Mouse (Mus musculus) left cerebral cortex, postnatal 25 days (tissue): ENCODE measurements around the gene Mccc2. TPM values are rescaled to one million over a fixed set of nuclear protein-coding genes. Genes with fewer than 3 reads are reported as not detected.
A peak's percentile ranks its signal among the peaks of the same experiment; 100 is the strongest.
"Not testable (repeated sequence)": the region's sequence is repeated elsewhere in the genome, so short reads cannot be mapped to it uniquely, and the experiment has no call there.

Experiments used
- DNase-seq, 2 experiments: peaks; one replicate each; pipeline ENCODE4 v3.0.0; 2022; ENCODE audit warnings: low spot score in 2 of 2, mixed read lengths in 1 of 2
- intact Hi-C: fragments of 180-260 bp; cut with DNase I; formaldehyde crosslinking; loops from one replicate; pipeline ENCODE4 v1.15.1; 2025
- total RNA-seq, 2 experiments: library from RNA; stranded (reverse); gene quantifications; 2 replicates each; pipeline ENCODE4 v1.2.3; 2021

Gene Mccc2
- 10 to 100 TPM; 19.0 to 20.3 TPM for total RNA-seq

DNA sequence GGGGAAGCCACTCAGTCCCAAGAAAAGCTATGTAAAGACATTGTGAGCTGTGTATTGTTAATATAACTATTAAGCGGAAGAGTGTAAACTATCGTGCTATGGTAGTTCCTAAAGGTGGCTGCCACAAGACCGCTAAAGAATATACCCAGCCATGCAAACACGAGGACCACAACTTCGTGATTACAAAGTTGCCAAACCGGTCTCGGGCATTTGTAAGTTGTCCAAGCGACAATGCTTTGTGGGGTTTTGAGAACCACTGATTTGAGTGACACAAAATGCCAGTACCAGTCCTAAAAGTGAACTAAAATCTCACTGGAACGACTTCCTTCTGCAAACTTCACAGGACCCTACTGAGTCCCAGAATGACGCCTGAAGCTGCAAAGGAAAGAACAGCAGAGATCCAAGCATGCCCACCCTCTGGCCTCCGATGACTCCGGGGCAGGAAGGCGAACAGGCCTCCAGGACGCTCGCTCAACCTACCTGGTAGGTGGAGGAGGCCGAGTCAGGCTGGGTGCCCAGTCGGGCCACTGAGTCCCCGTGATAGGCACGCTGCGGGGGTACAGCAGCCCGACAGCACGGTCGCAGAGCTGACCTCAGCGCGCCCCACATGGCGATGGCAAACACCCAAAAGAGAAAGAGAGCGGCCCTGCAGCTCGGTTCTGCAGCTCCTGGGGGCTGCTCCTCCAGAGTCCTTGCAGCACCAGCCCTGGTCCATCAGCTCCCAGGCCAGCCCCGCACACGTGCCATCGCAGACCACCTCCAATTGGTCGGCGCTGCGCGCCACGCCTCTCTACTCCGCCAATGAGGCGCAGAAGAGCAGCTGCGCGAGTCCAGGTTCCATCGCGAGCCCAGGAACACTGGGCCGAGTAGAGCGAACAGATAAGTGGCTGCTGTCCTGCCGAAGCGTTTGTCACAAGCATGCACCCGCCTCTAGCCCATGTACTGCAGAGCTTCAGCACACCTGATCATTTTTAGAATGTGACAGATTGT lies at the start of gene Mccc2:
TSS of gene Mccc2 (minus strand) at position 734 of the 990 bp plus-strand sequence.
- intact Hi-C loops: no loop called here
- peak; percentile 76 to 89 for DNase-seq

DNA sequence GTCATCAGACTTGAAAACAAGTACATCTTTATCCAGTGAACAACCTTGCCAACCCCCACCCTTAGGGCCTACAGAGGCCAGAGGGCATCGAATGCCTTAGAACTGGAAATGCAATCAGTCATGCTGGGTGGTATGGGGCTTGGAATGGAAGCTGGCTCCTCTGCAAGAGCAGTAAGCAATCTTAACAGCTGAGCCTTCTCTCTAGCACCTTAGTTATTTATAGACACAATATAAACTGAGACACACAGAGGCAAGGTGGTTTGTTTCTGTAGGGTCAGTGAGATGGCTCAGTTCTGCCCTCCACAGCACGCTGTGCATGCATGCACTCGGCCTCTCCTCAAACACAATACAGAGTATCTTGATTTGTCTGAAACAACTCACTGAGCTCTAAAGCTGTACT lies 48.5 kb upstream of the Mccc2 start:
- intact Hi-C loops: loop anchor here (10.0 kb wide), 1 partner anchor 411 kb away; no protein-coding TSS in a partner anchor
- DNase-seq: no peak

DNA sequence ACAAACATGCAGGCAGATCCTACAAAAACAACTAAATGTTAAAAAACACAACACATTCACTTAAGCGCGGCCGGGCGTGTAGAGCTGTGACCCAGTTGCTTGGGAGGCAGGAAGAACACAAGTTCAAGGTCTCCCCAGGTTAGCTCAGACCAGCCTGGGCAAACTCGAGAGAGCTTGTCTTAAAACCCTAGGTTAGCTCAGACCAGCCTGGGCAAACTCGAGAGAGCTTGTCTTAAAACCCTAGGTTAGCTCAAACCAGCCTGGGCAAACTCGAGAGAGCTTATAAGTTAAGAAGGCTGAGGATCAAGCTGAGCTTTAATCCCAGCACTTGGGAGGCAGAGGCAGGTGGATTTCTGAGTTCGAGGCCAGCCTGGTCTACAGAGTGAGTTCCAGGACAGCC lies 42.3 kb upstream of the Mccc2 start:
- DNase-seq: not testable (repeated sequence)
- intact Hi-C loops: loop anchor here (10.0 kb wide), 1 partner anchor 577 kb away; no protein-coding TSS in a partner anchor

- DNase-seq: no peak
- intact Hi-C loops: no loop called here
These were observed 10.6 kb upstream of the Mccc2 start for GRCm38 (mm10) chr13:100026013-100026412.

GRCm38 (mm10) chr13:100016891-100017290 lies 1.5 kb upstream of the Mccc2 start:
- intact Hi-C loops: no loop called here
- no peak for DNase-seq

DNA sequence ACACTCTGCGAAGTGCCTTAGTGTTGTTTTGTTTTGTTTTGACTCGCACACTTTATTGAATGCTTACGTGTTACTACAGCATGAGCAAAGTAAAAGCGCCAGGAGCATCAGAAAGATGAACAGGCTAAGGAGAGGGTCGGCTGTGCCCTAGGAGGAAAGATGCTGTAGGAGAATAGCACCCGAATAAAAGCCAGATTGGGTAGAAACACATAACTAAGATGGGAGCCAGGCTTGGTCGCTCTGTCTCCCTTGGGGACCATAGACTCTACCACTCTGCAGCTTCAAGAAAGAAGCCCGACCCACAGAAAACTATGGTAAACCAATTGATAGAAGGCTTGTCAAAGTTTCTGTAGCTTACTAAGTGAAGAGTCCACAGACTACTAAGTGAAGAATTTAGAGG lies 498 bp upstream of the Mccc2 start:
- DNase-seq: peak in 1 of 2 experiments; percentile 6
- intact Hi-C loops: no loop called here

GRCm38 (mm10) chr13:100005911-100006496 lies 9.4 kb downstream of the Mccc2 start:
- no peak for DNase-seq
- intact Hi-C loops: no loop called here

- DNase-seq: peak; percentile 69 to 87
- intact Hi-C loops: no loop called here
These were observed 13.6 kb downstream of the Mccc2 start for GRCm38 (mm10) chr13:100001790-100002196.

DNA sequence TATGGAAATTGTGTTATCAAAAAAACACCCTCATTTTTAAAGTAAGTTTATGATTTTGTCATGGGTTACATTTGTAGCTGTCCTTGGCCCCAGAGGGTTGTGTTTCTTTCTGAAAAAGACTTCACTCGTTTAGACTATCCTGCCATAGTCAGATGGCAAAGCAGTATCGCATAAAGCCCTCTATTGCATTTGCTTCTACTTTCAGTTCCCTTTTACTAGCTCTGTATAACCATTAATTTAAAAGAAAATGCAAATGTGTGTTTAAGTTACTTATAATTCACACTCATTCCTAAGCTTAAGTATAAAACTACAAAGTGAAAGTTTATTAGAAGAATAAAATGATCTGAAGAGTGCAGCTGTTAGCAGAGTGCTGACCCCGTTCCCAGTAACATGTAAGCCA lies 16.4 kb downstream of the Mccc2 start:
- intact Hi-C loops: loop anchor here (5.0 kb wide), 1 partner anchor 142 kb away; no protein-coding TSS in a partner anchor
- DNase-seq: no peak

DNA sequence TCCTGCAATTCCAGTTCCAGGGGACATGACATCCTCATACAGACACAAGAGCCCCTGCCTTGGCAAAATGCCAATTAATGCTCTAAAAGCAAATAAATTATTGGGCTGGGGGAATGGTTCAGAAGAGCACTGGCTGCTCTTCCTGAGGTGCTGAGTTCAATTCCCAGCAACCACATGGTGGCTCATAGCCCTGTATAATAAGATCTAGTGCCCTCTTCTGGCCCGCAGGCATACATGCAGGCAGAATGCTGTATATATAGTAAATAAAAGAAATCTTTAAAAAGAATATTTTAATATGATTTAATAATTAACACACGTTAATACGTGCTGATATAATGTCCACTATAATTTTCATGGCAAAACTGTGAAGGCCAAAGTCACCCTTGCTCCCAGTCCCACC lies 17.3 kb downstream of the Mccc2 start:
- intact Hi-C loops: loop anchor here (5.0 kb wide), 1 partner anchor 141 kb away; no protein-coding TSS in a partner anchor
- no peak for DNase-seq

GRCm38 (mm10) chr13:99989592-99989991 lies 25.8 kb downstream of the Mccc2 start:
- no peak for DNase-seq
- intact Hi-C loops: loop anchor here (10.0 kb wide), 1 partner anchor 635 kb away; no protein-coding TSS in a partner anchor

DNA sequence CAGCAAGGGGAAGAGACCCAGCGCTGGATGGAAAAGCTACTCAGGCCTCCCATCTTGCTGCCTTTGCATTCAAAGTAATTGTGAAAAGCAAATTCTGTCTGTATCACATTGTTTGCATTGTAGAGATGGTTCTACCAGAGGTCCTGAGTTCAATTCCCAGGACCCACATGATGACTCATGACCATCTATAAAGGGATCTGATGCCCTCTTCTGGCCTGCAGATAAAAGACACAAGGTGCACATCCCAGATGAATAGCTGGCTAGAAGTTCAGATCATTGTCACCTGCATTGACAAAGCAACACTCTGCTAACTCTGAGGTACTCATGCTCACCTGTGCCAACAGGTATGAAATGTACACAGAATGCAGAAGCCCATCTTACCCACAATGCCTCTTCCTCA lies 32.1 kb downstream of the Mccc2 start:
- no peak for DNase-seq
- intact Hi-C loops: loop anchor here (5.0 to 10.0 kb wide), 2 partner anchors 126 to 629 kb away; no protein-coding TSS in a partner anchor

DNA sequence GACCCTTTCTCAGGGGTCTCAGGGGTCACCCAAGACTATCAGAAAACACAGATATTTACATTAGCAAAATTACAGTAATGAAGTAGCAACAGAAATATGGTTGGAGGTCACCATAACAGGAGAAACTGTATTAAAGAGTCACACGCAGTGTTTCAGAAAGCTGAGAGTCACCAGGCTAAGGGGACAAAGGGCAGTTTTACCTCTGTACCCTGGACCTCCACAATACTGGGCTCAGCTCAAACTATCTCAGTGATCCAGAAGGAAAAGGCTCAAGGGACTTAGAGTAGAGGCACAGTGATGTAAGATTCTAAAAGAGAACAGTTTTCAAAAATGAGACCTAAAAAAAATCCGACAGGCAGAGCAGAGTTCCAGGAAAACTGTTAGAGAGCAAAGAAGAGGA lies 36.0 kb downstream of the Mccc2 start:
- peak in 1 of 2 experiments; percentile 37 for DNase-seq
- intact Hi-C loops: no loop called here

- intact Hi-C loops: no loop called here
- DNase-seq: no peak
These were observed 45.4 kb downstream of the Mccc2 start for GRCm38 (mm10) chr13:99970089-99970488.

DNA sequence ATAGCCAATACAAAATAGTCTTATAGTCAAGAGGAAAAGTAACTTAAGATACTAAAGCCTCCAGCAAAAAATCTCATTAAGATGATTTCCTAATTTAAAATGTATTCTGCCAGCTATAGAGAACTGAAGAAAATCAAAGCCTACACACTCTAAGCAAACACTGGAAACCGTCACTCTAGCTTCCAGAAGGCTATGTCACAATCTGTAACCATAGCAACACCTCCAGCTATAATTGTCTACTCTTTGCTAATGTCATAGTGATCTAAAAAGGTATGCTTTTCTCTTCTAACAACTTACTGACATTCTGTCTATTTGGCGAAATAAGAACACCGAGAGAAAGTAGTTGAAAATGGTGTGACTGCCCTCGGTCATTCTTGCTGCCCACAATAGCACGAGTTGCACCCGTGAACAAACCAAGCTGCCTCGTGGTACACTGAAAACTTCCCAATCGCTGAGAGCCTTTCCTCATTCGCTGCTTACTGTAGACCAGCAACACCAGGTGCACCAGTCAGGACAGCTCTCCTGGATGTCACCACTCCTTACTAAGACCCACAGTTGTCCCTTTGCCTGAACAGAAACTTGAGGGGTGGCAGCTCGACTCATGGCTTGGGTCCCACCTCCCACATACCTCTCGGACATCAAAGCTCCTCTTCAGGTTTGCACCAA lies 48.3 kb downstream of the Mccc2 start:
- intact Hi-C loops: no loop called here
- peak; percentile 34 to 74 for DNase-seq

DNA sequence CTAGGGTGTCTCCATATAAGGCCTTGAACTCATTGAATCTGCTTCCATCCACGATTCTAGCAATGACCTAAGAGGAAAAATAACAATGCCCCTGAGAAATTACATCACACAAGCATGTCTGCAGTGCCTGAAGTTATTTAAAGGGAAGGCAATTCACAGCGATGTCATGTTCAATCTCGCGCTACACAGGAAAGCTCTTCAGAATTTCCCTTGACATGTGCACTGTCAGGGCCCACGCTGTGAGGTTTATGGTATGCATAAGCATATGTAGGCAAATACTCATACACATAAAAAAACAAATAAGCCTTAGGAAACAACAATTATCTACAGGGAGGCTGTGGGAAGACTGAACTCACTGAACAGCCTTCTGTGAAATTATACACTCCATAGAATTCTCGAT lies 51.6 kb downstream of the Mccc2 start:
- DNase-seq: no peak
- intact Hi-C loops: no loop called here

- intact Hi-C loops: no loop called here
- no peak for DNase-seq
These were observed 53.8 kb downstream of the Mccc2 start for GRCm38 (mm10) chr13:99961661-99962060.

DNA sequence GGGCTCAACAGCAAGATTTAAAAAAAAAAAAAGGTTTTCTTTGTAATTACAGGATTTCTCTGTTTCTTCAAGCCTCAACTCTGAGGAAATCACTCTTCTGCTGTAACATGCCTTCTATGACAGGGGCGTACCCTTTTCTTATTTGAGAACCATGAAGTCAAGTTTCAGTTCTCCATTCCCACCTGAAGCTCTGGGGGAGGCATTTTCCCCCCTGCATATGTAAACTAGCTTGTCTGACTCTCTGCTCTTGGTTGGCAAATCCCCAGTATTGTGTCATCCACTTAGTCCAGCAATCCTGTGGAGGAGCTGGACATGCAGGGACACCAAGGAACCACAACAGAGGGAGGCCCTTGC lies 59.9 kb downstream of the Mccc2 start:
- intact Hi-C loops: no loop called here
- no peak for DNase-seq

DNA sequence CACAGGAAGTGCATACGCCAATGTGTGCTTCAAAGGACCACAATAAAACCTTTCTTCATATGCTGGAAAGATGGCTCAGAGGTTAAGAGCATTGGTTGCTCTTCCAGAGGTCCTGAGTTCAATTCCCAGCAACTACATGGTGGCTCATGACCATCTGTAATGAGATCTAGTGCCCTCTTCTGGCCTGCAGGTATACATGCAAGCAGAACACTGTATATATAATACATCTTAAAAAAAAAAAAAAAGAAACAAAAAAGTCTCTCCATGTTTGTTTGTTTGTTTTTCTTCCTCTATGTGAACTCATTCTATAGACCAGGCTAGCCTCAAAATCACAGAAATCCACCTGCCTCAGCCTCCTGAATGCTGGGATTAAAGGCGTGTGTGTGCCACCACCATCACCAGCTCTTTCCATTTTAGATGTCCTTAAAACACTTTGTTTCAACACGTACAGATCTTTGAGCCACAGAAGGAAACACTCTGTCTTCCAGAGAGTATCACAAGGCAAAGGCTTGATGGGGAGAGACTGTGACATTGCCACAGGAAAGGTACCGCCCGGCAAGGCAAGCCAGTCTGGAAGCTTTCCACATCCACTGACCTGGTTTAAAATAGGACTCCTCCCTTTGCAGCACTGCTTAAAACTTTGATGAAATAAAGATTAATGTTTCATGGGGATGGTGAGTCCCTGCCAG lies 60.4 kb downstream of the Mccc2 start:
- intact Hi-C loops: loop anchor here (5.0 kb wide), 1 partner anchor 98 kb away; no protein-coding TSS in a partner anchor
- DNase-seq: no peak
